Mouse (Mus musculus): ENCODE measurements around the gene Rpgr. TPM values are rescaled to one million over a fixed set of nuclear protein-coding genes. Genes with fewer than 3 reads are reported as not detected.

Gene Rpgr
- total and polyA plus RNA-seq, 3 experiments = 1.1 to 4.3 (median 3.0) TPM

DNA sequence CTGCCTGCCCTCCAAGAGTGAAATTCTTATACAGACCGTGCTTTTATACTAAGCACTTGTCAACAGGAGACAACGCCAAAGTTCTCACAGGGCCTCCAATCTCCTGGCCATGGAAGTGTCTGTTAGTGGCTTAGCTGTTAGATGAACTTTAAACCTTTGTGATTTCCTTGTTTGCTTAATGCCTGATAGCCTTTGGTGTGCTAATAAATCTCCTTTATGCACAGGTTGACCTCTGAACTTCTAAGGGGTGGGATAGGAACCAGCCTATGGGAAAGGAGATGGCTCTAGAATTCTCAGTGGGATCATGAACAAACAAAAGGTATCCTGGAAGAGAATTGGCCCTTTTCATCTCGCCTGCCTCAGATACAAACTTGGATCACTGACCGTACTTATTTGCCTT lies 22.8 kb upstream of the Rpgr start:
- no peak overlapping the region for H3K4me3 ChIP-seq
- no peaks in the 10 kb centered on the region for H3K79me2 ChIP-seq (replicated peaks; ENCODE audit: control insufficient read depth, insufficient read depth, low read length)
- H3K4me1 ChIP-seq (ENCODE audit: control insufficient read depth, insufficient read depth, low read length) = peaks cover 2% of the 10 kb centered on the region
- DNase-seq = no peak
- no peak overlapping the region for H3K9ac ChIP-seq (ENCODE audit: low read depth, low read length)
- H3K27me3 ChIP-seq (ENCODE audit: control insufficient read depth, insufficient read depth, low read length) = no peaks in the 10 kb centered on the region
- intact Hi-C loops (cut with DNase I) = no loop called here
- TF ChIP-seq EP300 (IDR thresholded peaks at IDR 0.05; ENCODE audit: insufficient read depth, low read depth, low read length) (no peak), POLR2A (IDR thresholded peaks at IDR 0.05; ENCODE audit: insufficient read depth, low read depth, low read length) (no peak), CTCF (IDR thresholded peaks at IDR 0.05) (no peak)
- WGBS = 49% methylated on average over 4 of the region's 4 CpGs
- H3K27ac ChIP-seq = no peak overlapping the region
- no peaks in the 10 kb centered on the region for H3K36me3 ChIP-seq (ENCODE audit: control insufficient read depth, insufficient read depth, low read length)

DNA sequence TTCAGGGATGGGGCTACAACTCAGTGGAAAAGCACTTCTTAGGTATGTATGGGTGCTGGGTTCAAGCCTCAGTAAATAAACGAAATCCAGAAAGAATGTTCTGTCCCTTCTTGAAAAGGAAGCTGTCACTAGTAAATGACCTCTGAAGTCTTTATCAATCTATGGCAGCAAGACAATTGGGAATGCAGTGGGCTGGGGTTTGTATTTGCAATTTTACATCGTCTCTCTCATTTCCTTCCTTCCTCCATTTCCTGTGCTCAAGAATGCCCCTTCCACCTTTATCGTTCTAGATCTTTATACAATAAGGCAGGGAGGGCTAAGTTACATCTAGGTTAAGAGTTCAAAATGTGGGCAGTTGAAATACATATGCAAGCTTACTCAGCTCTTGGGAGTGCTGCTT lies 17.9 kb upstream of the Rpgr start:
- no peaks in the 10 kb centered on the region for H3K27me3 ChIP-seq (ENCODE audit: control insufficient read depth, insufficient read depth, low read length)
- peaks cover 3% of the 10 kb centered on the region for H3K4me1 ChIP-seq (ENCODE audit: control insufficient read depth, insufficient read depth, low read length)
- 43% methylated on average over 3 of the region's 3 CpGs for WGBS
- H3K27ac ChIP-seq = peak overlapping the region; percentile 56
- intact Hi-C loops (cut with DNase I) = loop anchor here (5.0 kb wide), 2 partner anchors 253 to 358 kb away; partner anchors contain the start of gene Tspan7
- no peak for TF ChIP-seq EP300 (IDR thresholded peaks at IDR 0.05; ENCODE audit: insufficient read depth, low read depth, low read length)
- no peak for TF ChIP-seq CTCF (IDR thresholded peaks at IDR 0.05)
- no peak for TF ChIP-seq POLR2A (IDR thresholded peaks at IDR 0.05; ENCODE audit: insufficient read depth, low read depth, low read length)
- no peak overlapping the region for H3K4me3 ChIP-seq
- H3K79me2 ChIP-seq (replicated peaks; ENCODE audit: control insufficient read depth, insufficient read depth, low read length) = no peaks in the 10 kb centered on the region
- no peak for DNase-seq
- H3K36me3 ChIP-seq (ENCODE audit: control insufficient read depth, insufficient read depth, low read length) = no peaks in the 10 kb centered on the region
- H3K9ac ChIP-seq (ENCODE audit: low read depth, low read length) = no peak overlapping the region

DNA sequence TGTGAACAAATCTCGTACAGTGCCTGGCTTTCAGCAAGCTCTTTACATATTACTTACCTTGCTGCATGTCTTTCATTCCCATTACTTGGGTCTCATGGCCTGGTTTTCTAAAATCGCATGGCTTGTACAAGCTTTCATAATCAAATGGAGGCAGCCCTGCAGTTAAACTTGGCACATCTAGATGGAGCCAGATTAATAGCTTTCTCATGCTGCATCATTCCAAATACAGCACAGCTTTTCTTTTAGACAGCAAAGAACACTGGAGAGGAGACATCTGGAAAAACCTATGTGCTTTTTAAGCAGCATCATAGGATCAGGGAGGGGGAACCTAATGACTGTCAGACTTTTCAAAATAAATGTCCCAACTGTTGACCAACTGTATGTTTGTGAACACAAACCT lies 16.3 kb upstream of the Rpgr start:
- no peak overlapping the region for H3K9ac ChIP-seq (ENCODE audit: low read depth, low read length)
- peaks cover 3% of the 10 kb centered on the region for H3K4me1 ChIP-seq (ENCODE audit: control insufficient read depth, insufficient read depth, low read length)
- no peaks in the 10 kb centered on the region for H3K79me2 ChIP-seq (replicated peaks; ENCODE audit: control insufficient read depth, insufficient read depth, low read length)
- no peaks in the 10 kb centered on the region for H3K27me3 ChIP-seq (ENCODE audit: control insufficient read depth, insufficient read depth, low read length)
- H3K27ac ChIP-seq = peak overlapping the region; percentile 56
- intact Hi-C loops (cut with DNase I) = loop anchor here (5.0 kb wide), 2 partner anchors 254 to 359 kb away; partner anchors contain the start of gene Tspan7
- 49% methylated on average over 2 of the region's 2 CpGs for WGBS
- DNase-seq = no peak
- TF ChIP-seq EP300 (IDR thresholded peaks at IDR 0.05; ENCODE audit: insufficient read depth, low read depth, low read length) (no peak), POLR2A (IDR thresholded peaks at IDR 0.05; ENCODE audit: insufficient read depth, low read depth, low read length) (no peak), CTCF (IDR thresholded peaks at IDR 0.05) (peak; percentile 74)
- no peak overlapping the region for H3K4me3 ChIP-seq
- no peaks in the 10 kb centered on the region for H3K36me3 ChIP-seq (ENCODE audit: control insufficient read depth, insufficient read depth, low read length)

GRCm38 (mm10) chrX:10219281-10219680 lies 2.6 kb upstream of the Rpgr start:
- no peaks in the 10 kb centered on the region for H3K4me1 ChIP-seq (ENCODE audit: control insufficient read depth, insufficient read depth, low read length)
- no peak for TF ChIP-seq POLR2A (IDR thresholded peaks at IDR 0.05; ENCODE audit: insufficient read depth, low read depth, low read length)
- no peak for TF ChIP-seq CTCF (IDR thresholded peaks at IDR 0.05)
- no peak for TF ChIP-seq EP300 (IDR thresholded peaks at IDR 0.05; ENCODE audit: insufficient read depth, low read depth, low read length)
- DNase-seq = peak in 1 of 2 experiments; percentile 4
- no peak overlapping the region for H3K4me3 ChIP-seq
- H3K9ac ChIP-seq (ENCODE audit: low read depth, low read length) = no peak overlapping the region
- 55% methylated on average over 6 of the region's 6 CpGs for WGBS
- H3K79me2 ChIP-seq (replicated peaks; ENCODE audit: control insufficient read depth, insufficient read depth, low read length) = no peaks in the 10 kb centered on the region
- no peaks in the 10 kb centered on the region for H3K27me3 ChIP-seq (ENCODE audit: control insufficient read depth, insufficient read depth, low read length)
- no peak overlapping the region for H3K27ac ChIP-seq
- H3K36me3 ChIP-seq (ENCODE audit: control insufficient read depth, insufficient read depth, low read length) = no peaks in the 10 kb centered on the region
- intact Hi-C loops (cut with DNase I) = no loop called here

DNA sequence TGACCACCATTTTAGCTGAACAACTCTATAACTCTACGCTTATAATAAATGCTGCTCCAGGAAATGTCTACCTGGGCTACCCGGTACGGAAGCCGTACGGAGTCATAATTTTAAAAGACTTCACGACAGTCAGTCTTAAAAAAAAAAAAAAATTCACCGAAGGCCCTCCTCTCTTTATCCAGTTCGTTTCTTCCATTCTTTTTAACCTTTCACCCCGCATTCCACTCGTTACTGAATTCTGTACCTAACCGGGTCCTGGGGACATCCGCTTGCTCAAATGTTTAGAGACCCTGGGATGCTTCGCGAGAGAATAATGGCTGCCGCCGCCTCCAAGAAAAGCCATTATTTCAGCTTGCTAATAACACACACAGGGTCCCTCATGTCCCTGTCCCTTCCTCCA lies 748 bp downstream of the Rpgr start:
- Histone ChIP-seq H3K27me3 (ENCODE audit: control insufficient read depth, insufficient read depth, low read length) (no peaks in the 10 kb centered on the region), H3K4me1 (ENCODE audit: control insufficient read depth, insufficient read depth, low read length) (no peaks in the 10 kb centered on the region), H3K27ac (peak overlapping the region; percentile 81), H3K4me3 (peak overlapping the region; percentile 66), H3K79me2 (replicated peaks; ENCODE audit: control insufficient read depth, insufficient read depth, low read length) (no peaks in the 10 kb centered on the region), H3K9ac (ENCODE audit: low read depth, low read length) (peak overlapping the region; percentile 74), H3K36me3 (ENCODE audit: control insufficient read depth, insufficient read depth, low read length) (no peaks in the 10 kb centered on the region)
- TF ChIP-seq POLR2A (IDR thresholded peaks at IDR 0.05; ENCODE audit: insufficient read depth, low read depth, low read length) = no peak
- TF ChIP-seq EP300 (IDR thresholded peaks at IDR 0.05; ENCODE audit: insufficient read depth, low read depth, low read length) = no peak
- no peak for TF ChIP-seq CTCF (IDR thresholded peaks at IDR 0.05)
- 24% methylated on average over 16 of the region's 16 CpGs for WGBS
- no peak for DNase-seq
- intact Hi-C loops (cut with DNase I) = no loop called here

DNA sequence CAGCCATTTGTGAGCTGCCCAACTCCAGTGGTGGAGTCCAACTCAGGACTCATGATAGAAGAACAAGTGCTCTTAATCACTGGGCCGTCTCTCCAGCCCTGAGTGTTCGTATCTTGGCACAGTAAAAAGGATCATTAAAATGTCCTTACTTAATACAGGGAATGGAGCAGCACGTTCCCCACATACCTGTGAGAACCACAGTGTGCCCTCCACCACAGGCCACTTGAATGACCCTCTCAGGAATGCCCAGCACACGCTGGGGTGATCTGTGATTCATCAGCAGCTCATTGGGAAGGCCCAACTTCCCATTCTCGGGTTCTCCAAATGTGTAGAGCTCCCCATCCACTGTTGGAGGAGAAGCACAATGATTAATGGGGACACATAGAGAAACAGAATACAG lies 10.8 kb downstream of the Rpgr start:
- no peaks in the 10 kb centered on the region for H3K79me2 ChIP-seq (replicated peaks; ENCODE audit: control insufficient read depth, insufficient read depth, low read length)
- no peaks in the 10 kb centered on the region for H3K4me1 ChIP-seq (ENCODE audit: control insufficient read depth, insufficient read depth, low read length)
- no peak overlapping the region for H3K9ac ChIP-seq (ENCODE audit: low read depth, low read length)
- TF ChIP-seq POLR2A (IDR thresholded peaks at IDR 0.05; ENCODE audit: insufficient read depth, low read depth, low read length) (no peak), EP300 (IDR thresholded peaks at IDR 0.05; ENCODE audit: insufficient read depth, low read depth, low read length) (no peak), CTCF (IDR thresholded peaks at IDR 0.05) (no peak)
- H3K36me3 ChIP-seq (ENCODE audit: control insufficient read depth, insufficient read depth, low read length) = no peaks in the 10 kb centered on the region
- intact Hi-C loops (cut with DNase I) = no loop called here
- no peak overlapping the region for H3K4me3 ChIP-seq
- H3K27ac ChIP-seq = no peak overlapping the region
- 76% methylated on average over 5 of the region's 5 CpGs for WGBS
- DNase-seq = no peak
- H3K27me3 ChIP-seq (ENCODE audit: control insufficient read depth, insufficient read depth, low read length) = no peaks in the 10 kb centered on the region

Data from heart, adult 2 months (tissue).